Mouse (Mus musculus) hindbrain, embryonic 16.5 days (tissue): ENCODE results near the gene Ces1e. TPM values are rescaled to one million over a fixed set of nuclear protein-coding genes. Genes with fewer than 3 reads are reported as not detected.
"Not testable (repeated sequence)": the region's sequence is repeated elsewhere in the genome, so short reads cannot be mapped to it uniquely, and the experiment has no call there.

Experiments
- ATAC-seq: fragments of 200-750 bp; cut with Nextera tagmentation; 2 replicates; pipeline ENCODE4 v1.8.0; 2017; ENCODE audit warnings: moderate TSS enrichment, moderate library complexity
- H3K27ac ChIP-seq: fragments of 300-500 bp; sonication (generic); 2 replicates; pipeline ENCODE4 v1.5.1; 2014; ENCODE audit warnings: low read depth, mild to moderate bottlenecking, control low read depth, low read length, moderate library complexity
- H3K27me3 ChIP-seq: fragments of 300-500 bp; sonication (generic); replicated peaks from 2 replicates; pipeline ENCODE4 v1.6.1; 2014; ENCODE audit warnings: low read length; ENCODE audit not compliant: control insufficient read depth, insufficient read depth
- H3K36me3 ChIP-seq: fragments of 300-500 bp; sonication (generic); 2 replicates; pipeline ENCODE4 v1.6.1; 2014; ENCODE audit warnings: mild to moderate bottlenecking, low read length, moderate library complexity, mixed read lengths; ENCODE audit not compliant: control insufficient read depth, insufficient read depth
- H3K4me1 ChIP-seq: fragments of 300-500 bp; sonication (generic); 2 replicates; pipeline ENCODE4 v1.6.1; 2014; ENCODE audit warnings: low read depth, low read length; ENCODE audit not compliant: control insufficient read depth, insufficient read depth
- H3K4me2 ChIP-seq: fragments of 300-500 bp; sonication (generic); 2 replicates; pipeline ENCODE4 v1.6.1; 2014; ENCODE audit warnings: mild to moderate bottlenecking, low read length, control low read depth, moderate library complexity
- H3K4me3 ChIP-seq: fragments of 300-500 bp; sonication (generic); 2 replicates; pipeline ENCODE4 v1.5.1; 2014; ENCODE audit warnings: mild to moderate bottlenecking, low read length, control low read depth, moderate library complexity
- H3K9ac ChIP-seq: fragments of 300-500 bp; sonication (generic); 2 replicates; pipeline ENCODE4 v1.6.1; 2014; ENCODE audit warnings: low read depth, mild to moderate bottlenecking, control low read depth, low read length, moderate library complexity
- H3K9me3 ChIP-seq: fragments of 300-500 bp; sonication (generic); 2 replicates; pipeline ENCODE4 v1.6.1; 2014; ENCODE audit warnings: mild to moderate bottlenecking, low read length, moderate library complexity; ENCODE audit not compliant: control insufficient read depth
- WGBS: fragments of 180-500 bp; shearing (Covaris S2); extraction: QIAGEN DNeasy Blood & Tissue Kit; methylation state at CpG from one replicate; pipeline ENCODE4 v1.1.7; 2014; 5-methylcytosine and 5-hydroxymethylcytosine counted together
- polyA plus RNA-seq: library from polyadenylated mRNA; unstranded; fragments of >200 nt; fragmentation: Nextera tagmentation; extraction: Ambion mirVana; gene quantifications from 2 replicates; pipeline ENCODE4 v1.2.1, GENCODE M21; 2015

Ces1e gene
- polyA plus RNA-seq, 1 experiment from 2014 or later, result not detected

DNA sequence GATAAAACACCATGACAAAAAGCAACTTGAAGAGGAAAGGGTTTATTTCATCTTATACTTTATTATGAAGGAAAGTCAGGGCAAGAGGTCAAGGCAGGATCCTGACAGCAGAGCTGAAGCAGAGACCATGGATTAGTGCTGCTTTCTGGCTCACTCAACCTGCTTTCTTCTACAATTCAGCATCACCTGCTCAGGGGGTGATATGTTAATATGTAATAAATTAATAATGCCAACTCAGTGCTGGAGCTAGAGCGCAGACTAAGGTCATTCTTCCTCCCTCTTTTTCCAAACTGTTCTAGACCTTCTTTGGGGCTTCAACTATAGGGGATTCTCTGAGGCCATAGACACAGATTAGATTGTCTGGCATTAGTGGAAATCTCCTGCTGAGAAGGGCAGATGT is 6.3 kb upstream of the Ces1e start:
- Histone ChIP-seq H3K4me1 (no peaks in the 10 kb centered on the region), H3K27me3 (no peaks in the 10 kb centered on the region), H3K27ac (no peak overlapping the region), H3K9ac (no peak overlapping the region), H3K36me3 (no peaks in the 10 kb centered on the region), H3K4me3 (no peak overlapping the region), H3K4me2 (no peak overlapping the region), H3K9me3 (no peaks in the 10 kb centered on the region)
- WGBS, result 89% methylated on average over 1 of the region's 1 CpGs
- ATAC-seq, result no peak

DNA sequence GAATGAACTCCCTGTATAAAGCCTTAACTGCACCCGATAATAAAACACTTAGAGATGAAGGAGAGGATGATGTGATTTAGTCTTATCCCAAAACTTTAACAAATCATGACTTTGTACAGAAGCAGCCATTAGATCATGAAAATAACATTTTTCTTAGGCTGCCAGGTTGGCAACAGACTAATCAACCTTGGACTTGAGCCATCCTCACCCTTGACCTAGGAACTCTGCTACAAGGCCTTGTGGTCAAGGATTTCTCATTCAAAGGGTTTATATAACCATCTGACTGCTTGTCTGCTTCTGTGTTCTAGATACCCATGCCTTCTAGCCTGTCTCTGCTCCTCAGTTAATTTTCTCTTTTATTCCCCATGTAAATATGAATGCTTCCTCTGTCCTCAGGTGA is 5.3 kb upstream of the Ces1e start:
- Histone ChIP-seq H3K4me3 (no peak overlapping the region), H3K27ac (no peak overlapping the region), H3K9ac (no peak overlapping the region), H3K36me3 (no peaks in the 10 kb centered on the region), H3K4me2 (no peak overlapping the region), H3K27me3 (no peaks in the 10 kb centered on the region), H3K9me3 (no peaks in the 10 kb centered on the region), H3K4me1 (no peaks in the 10 kb centered on the region)
- ATAC-seq, result no peak
- WGBS, result 96% methylated on average over 1 of the region's 1 CpGs

- ATAC-seq, result no peak
These were observed 4.6 kb upstream of the Ces1e start for GRCm38 (mm10) chr8:93234068-93234467.

DNA sequence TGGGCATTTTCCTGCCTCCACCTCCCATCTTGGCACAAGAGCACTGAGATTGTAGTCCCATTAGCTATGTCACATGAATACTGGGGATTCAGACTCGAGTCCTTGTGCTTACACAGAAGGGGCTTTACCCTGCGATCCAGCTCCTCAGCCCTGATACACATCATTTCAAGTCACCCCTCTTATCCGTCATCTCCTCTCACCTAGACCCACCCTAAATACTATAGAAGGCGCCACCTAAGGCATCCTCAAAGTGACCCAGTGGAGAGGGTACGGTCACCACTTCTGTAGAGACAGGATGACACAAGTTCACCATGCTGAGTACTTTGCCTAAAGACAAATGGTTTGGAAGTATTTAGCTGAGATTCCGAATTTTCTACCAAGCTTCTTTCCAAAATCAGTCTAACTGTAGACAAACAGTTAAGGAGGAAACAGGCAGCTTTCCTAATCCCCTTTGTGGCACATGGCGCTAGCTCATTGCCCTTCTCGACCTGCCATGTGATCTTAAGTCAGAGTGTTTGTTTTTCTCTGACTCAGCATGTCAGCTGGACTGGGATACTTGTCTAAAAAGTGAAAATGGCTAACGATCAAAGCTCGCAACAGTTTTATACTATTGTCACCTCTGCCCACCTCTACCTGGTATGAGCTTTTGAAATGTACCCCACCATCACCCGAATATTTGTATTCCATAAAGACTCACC is 597 bp downstream of the Ces1e start:
- ATAC-seq, result no peak
- H3K4me2 ChIP-seq, result no peak overlapping the region
- 79% methylated on average over 11 of the region's 11 CpGs for WGBS
- H3K4me3 ChIP-seq, result no peak overlapping the region
- no peak overlapping the region for H3K9ac ChIP-seq
- H3K9me3 ChIP-seq, result no peaks in the 10 kb centered on the region
- H3K27ac ChIP-seq, result no peak overlapping the region
- H3K36me3 ChIP-seq, result no peaks in the 10 kb centered on the region
- H3K4me1 ChIP-seq, result no peaks in the 10 kb centered on the region
- no peaks in the 10 kb centered on the region for H3K27me3 ChIP-seq

More at GRCm38 (mm10) chr8:93234068-93234467, 4.6 kb upstream of the Ces1e start:
- H3K27me3 ChIP-seq, result no peaks in the 10 kb centered on the region
- no peaks in the 10 kb centered on the region for H3K9me3 ChIP-seq
- no peak overlapping the region for H3K27ac ChIP-seq
- no peak overlapping the region for H3K4me3 ChIP-seq
- no peaks in the 10 kb centered on the region for H3K36me3 ChIP-seq
- no peak overlapping the region for H3K9ac ChIP-seq
- WGBS, result 91% methylated on average over 6 of the region's 6 CpGs
- no peak overlapping the region for H3K4me2 ChIP-seq
- H3K4me1 ChIP-seq, result no peaks in the 10 kb centered on the region

GRCm38 (mm10) chr8:93226471-93226870 is 2.9 kb downstream of the Ces1e start:
- not testable (repeated sequence) for H3K4me1 ChIP-seq, H3K27ac ChIP-seq, H3K9ac ChIP-seq, H3K36me3 ChIP-seq, H3K27me3 ChIP-seq, H3K4me2 ChIP-seq, H3K4me3 ChIP-seq, ATAC-seq, H3K9me3 ChIP-seq
- WGBS, result 91% methylated on average over 1 of the region's 1 CpGs

DNA sequence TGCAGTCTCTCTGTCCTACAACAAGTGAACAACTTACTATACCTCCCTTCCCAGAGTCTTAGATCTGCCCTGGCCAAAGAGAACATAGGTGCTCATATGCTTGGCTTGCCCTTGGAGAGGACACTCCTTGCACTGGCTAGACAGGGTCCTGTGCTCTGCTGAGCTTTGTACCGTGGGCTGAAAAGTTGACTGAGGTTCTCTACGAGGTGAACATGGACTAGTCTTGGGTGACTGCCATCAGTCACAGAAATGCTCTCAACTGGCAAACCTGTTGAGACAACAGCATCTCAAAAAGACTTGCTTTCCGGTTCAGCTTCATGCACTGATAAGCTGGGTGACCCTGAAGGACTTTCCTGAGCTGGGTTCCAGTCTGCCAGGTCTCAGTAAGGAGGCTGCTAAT is 7.5 kb downstream of the Ces1e start:
- WGBS, result 90% methylated on average over 3 of the region's 3 CpGs
- no peak for ATAC-seq
- H3K27me3 ChIP-seq, result no peaks in the 10 kb centered on the region

GRCm38 (mm10) chr8:93217867-93218266 is 11.6 kb downstream of the Ces1e start:
- Histone ChIP-seq H3K36me3 (no peaks in the 10 kb centered on the region), H3K9ac (no peak overlapping the region), H3K27ac (no peak overlapping the region), H3K4me1 (no peaks in the 10 kb centered on the region), H3K27me3 (no peaks in the 10 kb centered on the region), H3K4me2 (no peak overlapping the region), H3K9me3 (no peaks in the 10 kb centered on the region), H3K4me3 (no peak overlapping the region)
- no peak for ATAC-seq
- WGBS, result 76% methylated on average over 4 of the region's 4 CpGs

More for the DNA sequence above, 7.5 kb downstream of the Ces1e start:
- no peaks in the 10 kb centered on the region for H3K9me3 ChIP-seq
- no peak overlapping the region for H3K4me2 ChIP-seq
- no peaks in the 10 kb centered on the region for H3K36me3 ChIP-seq
- H3K27ac ChIP-seq, result no peak overlapping the region
- no peak overlapping the region for H3K9ac ChIP-seq
- H3K4me1 ChIP-seq, result no peaks in the 10 kb centered on the region
- H3K4me3 ChIP-seq, result no peak overlapping the region

- H3K36me3 ChIP-seq, result no peaks in the 10 kb centered on the region
- WGBS, result 92% methylated on average over 1 of the region's 1 CpGs
These were observed 12.0 kb downstream of the Ces1e start for GRCm38 (mm10) chr8:93217375-93217774.

DNA sequence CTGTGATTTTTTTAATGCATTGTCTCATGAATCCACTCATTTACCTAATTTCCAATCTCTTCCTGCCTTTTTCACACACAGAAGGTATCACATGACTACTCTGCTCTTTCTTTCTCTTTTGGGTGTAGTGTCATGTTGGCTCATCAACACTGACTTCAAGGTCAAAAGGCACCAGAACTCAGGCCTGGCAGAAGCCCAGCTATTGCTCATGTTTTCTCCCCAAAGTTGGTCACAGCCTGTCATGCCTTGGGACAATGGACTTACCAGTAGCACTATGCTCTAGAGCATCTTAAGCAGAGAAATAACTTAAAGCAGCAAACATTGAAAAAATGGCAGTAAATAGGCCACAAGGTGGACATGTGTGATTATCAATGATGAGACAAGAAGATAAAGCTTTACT is 18.3 kb downstream of the Ces1e start:
- no peaks in the 10 kb centered on the region for H3K9me3 ChIP-seq
- H3K4me2 ChIP-seq, result no peak overlapping the region
- no peaks in the 10 kb centered on the region for H3K27me3 ChIP-seq
- H3K4me3 ChIP-seq, result no peak overlapping the region
- H3K36me3 ChIP-seq, result no peaks in the 10 kb centered on the region
- H3K27ac ChIP-seq, result no peak overlapping the region
- H3K4me1 ChIP-seq, result no peaks in the 10 kb centered on the region
- H3K9ac ChIP-seq, result no peak overlapping the region
- no peak for ATAC-seq

More at GRCm38 (mm10) chr8:93217375-93217774, 12.0 kb downstream of the Ces1e start:
- H3K27me3 ChIP-seq, result no peaks in the 10 kb centered on the region
- no peak for ATAC-seq
- no peaks in the 10 kb centered on the region for H3K9me3 ChIP-seq
- no peak overlapping the region for H3K27ac ChIP-seq
- no peak overlapping the region for H3K4me3 ChIP-seq
- H3K4me1 ChIP-seq, result no peaks in the 10 kb centered on the region
- no peak overlapping the region for H3K9ac ChIP-seq
- H3K4me2 ChIP-seq, result no peak overlapping the region
